Mouse (Mus musculus): ENCODE results near the gene Cbx6. TPM values are rescaled to one million over a fixed set of nuclear protein-coding genes. Genes with fewer than 3 reads are reported as not detected.

Gene Cbx6
- polyA plus RNA-seq, 1 experiment from 2014 or later: 24.0 TPM

DNA sequence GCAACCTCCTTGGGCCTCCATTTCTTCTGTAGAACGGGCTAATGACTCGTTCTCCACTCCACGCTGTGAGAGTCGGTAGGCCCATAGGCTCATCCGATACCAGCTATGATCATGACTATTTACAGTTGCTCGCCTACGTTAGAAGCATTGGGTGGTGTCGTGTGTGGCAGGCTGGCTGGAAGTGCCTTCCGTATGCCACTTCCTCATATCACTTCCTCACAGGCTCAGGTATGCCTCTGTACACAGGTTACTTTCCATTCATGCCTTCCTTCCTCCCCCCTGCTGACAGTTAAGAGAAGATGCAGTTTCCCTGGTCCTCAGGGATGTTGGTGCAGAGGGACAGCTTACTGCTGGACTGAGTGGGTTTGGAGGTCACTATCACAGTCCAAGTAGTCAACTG lies 41.4 kb downstream of the Cbx6 start:
- Histone ChIP-seq H3K27ac (replicated peaks) (no peak overlapping the region), H3K4me1 (peaks cover 49% of the 10 kb centered on the region), H3K9me3 (replicated peaks) (no peaks in the 10 kb centered on the region), H3K27me3 (ENCODE audit: low read depth, poor library complexity, severe bottlenecking) (peaks cover 48% of the 10 kb centered on the region), H3K36me3 (no peaks in the 10 kb centered on the region), H3K4me3 (no peak overlapping the region)
- DNase-seq (ENCODE audit: low spot score): no peak
- 93% methylated on average over 9 of the region's 9 CpGs for whole genome bisulfite sequencing

GRCm38 (mm10) chr15:79792455-79792854 lies 42.0 kb downstream of the Cbx6 start:
- Histone ChIP-seq H3K4me1 (peaks cover 55% of the 10 kb centered on the region), H3K27me3 (ENCODE audit: low read depth, poor library complexity, severe bottlenecking) (peaks cover 48% of the 10 kb centered on the region), H3K27ac (replicated peaks) (no peak overlapping the region), H3K4me3 (peak overlapping the region; percentile 14; the same call in 1 of the 2 replicates), H3K36me3 (no peaks in the 10 kb centered on the region), H3K9me3 (replicated peaks) (no peaks in the 10 kb centered on the region)
- DNase-seq (ENCODE audit: low spot score): peak; percentile 54
- 18% methylated on average over 19 of the region's 19 CpGs for WGBS

GRCm38 (mm10) chr15:79791502-79791901 lies 43.0 kb downstream of the Cbx6 start:
- DNase-seq (ENCODE audit: low spot score): peak; percentile 72
- WGBS: 4% methylated on average over 12 of the region's 12 CpGs

GRCm38 (mm10) chr15:79790905-79791304 lies 43.6 kb downstream of the Cbx6 start:
- WGBS: 83% methylated on average over 6 of the region's 6 CpGs
- Histone ChIP-seq H3K4me1 (peaks cover 68% of the 10 kb centered on the region), H3K9me3 (replicated peaks) (no peaks in the 10 kb centered on the region), H3K36me3 (no peaks in the 10 kb centered on the region), H3K27me3 (ENCODE audit: low read depth, poor library complexity, severe bottlenecking) (peaks cover 48% of the 10 kb centered on the region), H3K4me3 (no peak overlapping the region), H3K27ac (replicated peaks) (no peak overlapping the region)
- no peak for DNase-seq (ENCODE audit: low spot score)

More at GRCm38 (mm10) chr15:79791502-79791901, 43.0 kb downstream of the Cbx6 start:
- H3K4me3 ChIP-seq: no peak overlapping the region
- peaks cover 65% of the 10 kb centered on the region for H3K4me1 ChIP-seq
- H3K36me3 ChIP-seq: no peaks in the 10 kb centered on the region
- H3K27ac ChIP-seq (replicated peaks): no peak overlapping the region
- no peaks in the 10 kb centered on the region for H3K9me3 ChIP-seq (replicated peaks)
- peaks cover 48% of the 10 kb centered on the region for H3K27me3 ChIP-seq (ENCODE audit: low read depth, poor library complexity, severe bottlenecking)

GRCm38 (mm10) chr15:79790111-79790510 lies 44.4 kb downstream of the Cbx6 start:
- no peak for DNase-seq (ENCODE audit: low spot score)
- H3K36me3 ChIP-seq: no peaks in the 10 kb centered on the region
- H3K4me3 ChIP-seq: no peak overlapping the region
- H3K27ac ChIP-seq (replicated peaks): no peak overlapping the region
- H3K4me1 ChIP-seq: peaks cover 65% of the 10 kb centered on the region
- 61% methylated on average over 8 of the region's 8 CpGs for WGBS
- H3K27me3 ChIP-seq (ENCODE audit: low read depth, poor library complexity, severe bottlenecking): peaks cover 46% of the 10 kb centered on the region
- no peaks in the 10 kb centered on the region for H3K9me3 ChIP-seq (replicated peaks)

DNA sequence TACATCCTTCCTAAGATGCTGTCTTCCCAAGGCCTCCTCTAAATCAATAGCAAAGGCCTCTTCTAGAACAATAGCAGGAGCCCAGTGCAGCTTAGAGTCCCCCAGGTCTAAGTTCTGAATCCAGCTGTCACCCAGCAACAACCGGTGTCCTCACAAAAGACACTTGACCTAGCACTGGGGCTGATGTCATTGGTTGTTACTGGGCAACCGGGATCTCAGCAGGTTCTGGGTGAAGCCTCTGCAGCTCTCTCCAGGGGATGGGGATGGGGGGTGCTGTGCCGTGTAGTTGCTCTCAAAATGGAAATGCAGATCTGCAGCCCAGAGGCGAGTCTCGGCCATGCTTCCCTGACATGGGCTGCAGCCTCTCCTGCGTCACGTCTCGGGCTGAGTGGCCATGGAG lies 46.7 kb downstream of the Cbx6 start:
- no peaks in the 10 kb centered on the region for H3K9me3 ChIP-seq (replicated peaks)
- 54% methylated on average over 8 of the region's 8 CpGs for WGBS
- H3K27me3 ChIP-seq (ENCODE audit: low read depth, poor library complexity, severe bottlenecking): peaks cover 29% of the 10 kb centered on the region; the same call in 1 of the 2 replicates
- no peaks in the 10 kb centered on the region for H3K36me3 ChIP-seq
- DNase-seq (ENCODE audit: low spot score): peak; percentile 28
- H3K4me1 ChIP-seq: peaks cover 60% of the 10 kb centered on the region
- peak overlapping the region; percentile 70 for H3K27ac ChIP-seq (replicated peaks)
- no peak overlapping the region for H3K4me3 ChIP-seq

GRCm38 (mm10) chr15:79785056-79785455 lies 49.4 kb downstream of the Cbx6 start:
- WGBS: 66% methylated on average over 1 of the region's 1 CpGs
- Histone ChIP-seq H3K4me1 (peaks cover 42% of the 10 kb centered on the region), H3K27ac (replicated peaks) (no peak overlapping the region), H3K36me3 (no peaks in the 10 kb centered on the region), H3K4me3 (no peak overlapping the region), H3K9me3 (replicated peaks) (no peaks in the 10 kb centered on the region), H3K27me3 (ENCODE audit: low read depth, poor library complexity, severe bottlenecking) (peaks cover 3% of the 10 kb centered on the region; the same call in 1 of the 2 replicates)
- DNase-seq (ENCODE audit: low spot score): no peak

- peaks cover 25% of the 10 kb centered on the region for H3K4me1 ChIP-seq
- H3K36me3 ChIP-seq: no peaks in the 10 kb centered on the region
- H3K27ac ChIP-seq (replicated peaks): no peak within 1 kb of the TSS
- no peaks in the 10 kb centered on the region for H3K9me3 ChIP-seq (replicated peaks)
- no peak within 1 kb of the TSS for H3K4me3 ChIP-seq
- DNase-seq (ENCODE audit: low spot score): no peak
- H3K27me3 ChIP-seq (ENCODE audit: low read depth, poor library complexity, severe bottlenecking): no peaks in the 10 kb centered on the region
Measured at GRCm38 (mm10) chr15:79777749-79778148, 56.7 kb downstream of the Cbx6 start, which contains the start of gene Dnal4. TSS of gene Dnal4 (minus strand) at chr15:79777849.

DNA sequence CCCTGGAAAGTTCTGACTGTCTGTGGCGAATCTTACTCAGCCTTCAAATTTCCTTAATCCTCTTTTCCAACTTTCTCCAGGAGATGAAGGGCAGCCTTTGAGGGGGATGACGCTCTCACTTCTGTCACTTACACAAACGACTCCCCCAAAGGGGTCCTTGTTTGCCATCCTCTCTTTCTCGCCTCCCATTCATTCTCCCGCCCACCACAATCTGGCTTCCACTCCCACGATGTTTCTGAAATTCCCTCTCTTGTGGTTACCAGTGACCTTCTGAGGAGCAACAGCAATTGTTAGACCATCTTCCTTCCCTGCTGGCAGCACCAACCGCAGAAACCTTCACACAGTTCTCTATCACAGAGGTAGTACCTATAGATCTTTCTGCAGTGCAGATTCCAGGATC lies 58.8 kb downstream of the Cbx6 start:
- WGBS: 64% methylated on average over 7 of the region's 7 CpGs
- no peaks in the 10 kb centered on the region for H3K27me3 ChIP-seq (ENCODE audit: low read depth, poor library complexity, severe bottlenecking)
- no peak overlapping the region for H3K4me3 ChIP-seq
- peaks cover 28% of the 10 kb centered on the region for H3K4me1 ChIP-seq
- no peaks in the 10 kb centered on the region for H3K9me3 ChIP-seq (replicated peaks)
- no peaks in the 10 kb centered on the region for H3K36me3 ChIP-seq
- H3K27ac ChIP-seq (replicated peaks): no peak overlapping the region
- no peak for DNase-seq (ENCODE audit: low spot score)

DNA sequence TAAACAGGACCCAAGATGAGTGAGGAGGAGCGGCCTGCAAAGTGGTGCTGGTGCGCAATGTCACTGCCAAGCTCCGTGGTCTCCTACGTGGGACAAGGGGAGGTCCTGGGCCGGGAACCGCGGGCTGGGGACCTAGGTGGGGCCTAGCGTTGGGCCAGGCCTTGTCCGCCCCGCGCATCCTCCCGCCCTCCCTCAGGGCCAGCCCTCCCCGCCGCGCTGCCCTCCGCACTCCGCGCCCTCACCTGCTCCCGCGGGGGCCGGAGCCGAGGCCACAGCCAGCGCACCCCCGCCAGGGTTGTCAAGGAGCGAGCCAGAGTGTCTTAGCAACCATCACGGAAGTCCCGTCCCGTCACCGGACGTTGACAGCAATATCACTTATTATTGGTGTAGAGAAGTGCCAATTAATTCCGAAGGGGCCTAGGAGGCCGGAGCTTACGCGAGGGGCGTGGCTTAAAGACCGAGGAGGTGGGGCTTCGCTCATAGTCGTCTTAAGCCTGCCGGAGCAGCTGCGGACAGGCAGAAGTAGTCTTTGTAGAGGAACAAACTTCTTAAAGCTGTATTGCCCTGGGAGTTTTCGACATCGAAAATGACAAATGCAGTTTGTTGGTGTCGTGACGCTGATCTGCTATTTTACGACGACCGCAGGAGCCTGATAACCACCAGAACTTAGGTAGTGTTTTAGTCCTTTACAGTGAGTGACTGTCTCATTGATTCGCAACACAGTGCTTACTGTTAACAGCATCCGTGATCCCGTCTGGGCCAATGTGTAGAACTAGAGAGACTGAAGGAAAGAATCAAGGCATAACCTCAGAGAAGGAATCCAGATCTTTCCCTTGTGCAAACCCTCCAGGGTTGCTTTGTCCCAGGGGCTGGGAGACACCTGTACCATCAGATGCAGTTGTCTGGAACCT lies 60.1 kb downstream of the Cbx6 start:
- peaks cover 29% of the 10 kb centered on the region for H3K4me1 ChIP-seq
- no peaks in the 10 kb centered on the region for H3K9me3 ChIP-seq (replicated peaks)
- H3K36me3 ChIP-seq: no peaks in the 10 kb centered on the region
- WGBS: under 1% methylated on average over 48 of the region's 50 CpGs
- H3K27ac ChIP-seq (replicated peaks): peak overlapping the region; percentile 87
- H3K27me3 ChIP-seq (ENCODE audit: low read depth, poor library complexity, severe bottlenecking): no peaks in the 10 kb centered on the region
- peak; percentile 95 for DNase-seq (ENCODE audit: low spot score)
- peak overlapping the region; percentile 69 for H3K4me3 ChIP-seq

Other genes starting within 250 kb of the Cbx6 start
- 1.5 TPM in 2 replicates for gene Dmc1, start 229.6 kb downstream of the Cbx6 start, polyA plus RNA-seq (2016; fragmentation: Nextera tagmentation; extraction: Ambion mirVana)
- 2.2 and 2.4 TPM in 2 replicates for gene Fam227a, start 175.7 kb downstream of the Cbx6 start, polyA plus RNA-seq (2016; fragmentation: Nextera tagmentation; extraction: Ambion mirVana)
- 88.0 and 89.1 TPM in 2 replicates for gene Cby1, start 175.5 kb downstream of the Cbx6 start, polyA plus RNA-seq (2016; fragmentation: Nextera tagmentation; extraction: Ambion mirVana)
- 252 and 279 TPM in 2 replicates for gene Tomm22, start 163.8 kb downstream of the Cbx6 start, polyA plus RNA-seq (2016; fragmentation: Nextera tagmentation; extraction: Ambion mirVana)
- gene Josd1, start 146.8 kb downstream of the Cbx6 start, polyA plus RNA-seq (2016; fragmentation: Nextera tagmentation; extraction: Ambion mirVana): 17.6 and 18.9 TPM in 2 replicates
- 46.6 and 49.0 TPM in 2 replicates for gene Gtpbp1, start 143.8 kb downstream of the Cbx6 start, polyA plus RNA-seq (2016; fragmentation: Nextera tagmentation; extraction: Ambion mirVana)
- gene Sun2, start 92.2 kb downstream of the Cbx6 start, polyA plus RNA-seq (2016; fragmentation: Nextera tagmentation; extraction: Ambion mirVana): 2.2 and 3.9 TPM in 2 replicates
- gene Dnal4, start 56.8 kb downstream of the Cbx6 start, polyA plus RNA-seq (2016; fragmentation: Nextera tagmentation; extraction: Ambion mirVana): 63.9 and 81.5 TPM in 2 replicates
- 2.2 and 3.4 TPM in 2 replicates for gene Nptxr, start 29.9 kb downstream of the Cbx6 start, polyA plus RNA-seq (2016; fragmentation: Nextera tagmentation; extraction: Ambion mirVana)
- 0.16 TPM in 1 of 2 replicates, not detected in the other for gene Npcd, start 451 bp downstream of the Cbx6 start, polyA plus RNA-seq (2016; fragmentation: Nextera tagmentation; extraction: Ambion mirVana)
- 6.2 and 8.5 TPM in 2 replicates for gene Apobec3, start 57.0 kb upstream of the Cbx6 start, polyA plus RNA-seq (2016; fragmentation: Nextera tagmentation; extraction: Ambion mirVana)
- gene Cbx7, start 136.4 kb upstream of the Cbx6 start, polyA plus RNA-seq (2016; fragmentation: Nextera tagmentation; extraction: Ambion mirVana): 2.9 and 3.5 TPM in 2 replicates
- gene Pdgfb, start 180.3 kb upstream of the Cbx6 start, polyA plus RNA-seq (2016; fragmentation: Nextera tagmentation; extraction: Ambion mirVana): 1.4 and 1.7 TPM in 2 replicates

All from midbrain, embryonic 10.5 days (tissue).